Mouse (Mus musculus): ENCODE results near the gene Tuba4a.

DNA sequence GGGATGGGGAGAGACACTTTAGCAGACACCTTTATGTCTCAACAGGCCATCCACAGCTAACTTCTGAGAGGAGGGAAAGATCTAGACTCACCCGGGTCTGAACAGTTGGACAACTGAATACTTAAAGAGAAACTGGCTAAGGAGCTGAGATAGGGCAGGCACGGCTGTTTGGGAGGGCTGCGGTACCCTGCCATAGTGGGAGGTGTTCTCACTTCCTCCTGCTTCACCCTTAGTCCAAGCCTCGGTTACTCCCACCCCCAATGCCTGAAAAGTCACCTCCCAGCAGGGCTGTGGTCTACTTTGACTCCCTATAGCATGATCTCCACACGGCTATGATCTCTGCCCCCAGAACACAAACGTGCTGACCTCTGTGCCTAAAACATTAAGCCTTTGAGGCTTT is 3.9 kb upstream of the Tuba4a start:
- TF ChIP-seq EP300 (IDR thresholded peaks at IDR 0.05) (no peak), CTCF (IDR thresholded peaks at IDR 0.05) (no peak)

All from lung, postnatal 0 days (tissue).